8 mouse cellular contexts compared by ENCODE assay signal in genomic region chr17:34672246-34672792, GRCm38 (mm10). TPM values are rescaled to one million over a fixed set of nuclear protein-coding genes. Genes with fewer than 3 reads are reported as not detected.
DNase-seq lines count a peak whose midpoint lies in the region; ATAC-seq lines count a peak whose summit lies in the region.
"Had no signal": no experiment of that assay in that cellular context is flagged by ENCODE, and none has a peak within 500 bp of the region (broad histone marks: within the 10 kb centered on the region; RNA-seq: fewer than 3 reads in every experiment).

No protein-coding gene starts in this region.

- H3K9me3 ChIP-seq in liver, embryonic 12.5 days (replicated peaks), result no peaks in the 10 kb centered on the region
- no peaks in the 10 kb centered on the region; the same call in 1 of the 2 replicates for H3K9me3 ChIP-seq in forebrain, embryonic 11.5 days (ENCODE audit: control insufficient read depth, low read length)
- H3K9me3 ChIP-seq in intestine, embryonic 15.5 days, result no peaks in the 10 kb centered on the region
- H3K9me3 ChIP-seq in neural tube, embryonic 13.5 days, result no peaks in the 10 kb centered on the region

- H3K27ac ChIP-seq in liver, embryonic 12.5 days, result no peak overlapping the region
- H3K27ac ChIP-seq in forebrain, embryonic 11.5 days (ENCODE audit: low read depth, low read length), result no peak overlapping the region
- H3K27ac ChIP-seq in intestine, embryonic 15.5 days, result no peak overlapping the region
- no peak overlapping the region for H3K27ac ChIP-seq in neural tube, embryonic 13.5 days (replicated peaks)

- H3K4me2 ChIP-seq in liver, embryonic 12.5 days, result peak overlapping the region; percentile 47; the same call in 1 of the 2 replicates
- H3K4me2 ChIP-seq in forebrain, embryonic 11.5 days (ENCODE audit: low read depth, low read length, severe bottlenecking), result peak overlapping the region; percentile 67
- H3K4me2 ChIP-seq in intestine, embryonic 15.5 days (replicated peaks), result peak overlapping the region; percentile 79
- peak overlapping the region; percentile 55 for H3K4me2 ChIP-seq in neural tube, embryonic 13.5 days

- peaks cover 85% of the 10 kb centered on the region for H3K27me3 ChIP-seq in liver, embryonic 12.5 days (replicated peaks)
- H3K27me3 ChIP-seq in forebrain, embryonic 11.5 days (ENCODE audit: control insufficient read depth, insufficient read depth, low read length), result peaks cover 40% of the 10 kb centered on the region
- H3K27me3 ChIP-seq in intestine, embryonic 15.5 days (replicated peaks), result peaks cover 38% of the 10 kb centered on the region
- peaks cover 72% of the 10 kb centered on the region for H3K27me3 ChIP-seq in neural tube, embryonic 13.5 days

- no peak for ATAC-seq in liver, embryonic 12.5 days
- no peak for ATAC-seq in forebrain, embryonic 11.5 days (replicated peaks; ENCODE audit: low FRiP score)
- no peak for ATAC-seq in intestine, embryonic 15.5 days
- ATAC-seq in neural tube, embryonic 13.5 days (ENCODE audit: low read depth), result peak; percentile 29; the same call in 1 of the 2 replicates

- no peak for DNase-seq in liver
- peak; percentile 51 for DNase-seq in forebrain, embryonic 11.5 days (ENCODE audit: low spot score)
- no peak for DNase-seq in right cerebral cortex, adult 18-20 months
- DNase-seq in kidney, postnatal 14 days, result no peak
- DNase-seq: cerebellum, adult 9-11 months had no signal

- H3K4me3 ChIP-seq in liver, embryonic 12.5 days, result no peak overlapping the region
- peak overlapping the region; percentile 31 for H3K4me3 ChIP-seq in forebrain, embryonic 11.5 days (ENCODE audit: low read depth, low read length)
- H3K4me3 ChIP-seq in intestine, embryonic 15.5 days (replicated peaks), result peak overlapping the region; percentile 31
- peak overlapping the region; percentile 34 for H3K4me3 ChIP-seq in neural tube, embryonic 13.5 days

- H3K4me1 ChIP-seq in liver, embryonic 12.5 days, result peaks cover 6% of the 10 kb centered on the region; the same call in 1 of the 2 replicates
- peaks cover 9% of the 10 kb centered on the region for H3K4me1 ChIP-seq in forebrain, embryonic 11.5 days (replicated peaks; ENCODE audit: control insufficient read depth, insufficient read depth, low read length)
- peaks cover 24% of the 10 kb centered on the region for H3K4me1 ChIP-seq in intestine, embryonic 15.5 days (replicated peaks)
- peaks cover 17% of the 10 kb centered on the region for H3K4me1 ChIP-seq in neural tube, embryonic 13.5 days (replicated peaks)

- H3K9ac ChIP-seq in liver, embryonic 12.5 days, result no peak overlapping the region
- H3K9ac ChIP-seq in forebrain, embryonic 11.5 days (ENCODE audit: low read length), result no peak overlapping the region
- peak overlapping the region; percentile 36; the same call in 1 of the 2 replicates for H3K9ac ChIP-seq in intestine, embryonic 15.5 days
- H3K9ac ChIP-seq in neural tube, embryonic 13.5 days, result peak overlapping the region; percentile 22

- WGBS in liver, embryonic 12.5 days (ENCODE audit: insufficient replicate concordance), result 25% methylated on average over 49 of the region's 49 CpGs
- WGBS in forebrain, embryonic 11.5 days, result 30% methylated on average over 49 of the region's 49 CpGs
- WGBS in intestine, embryonic 15.5 days, result 35% methylated on average over 49 of the region's 49 CpGs
- 37% methylated on average over 49 of the region's 49 CpGs for WGBS in neural tube, embryonic 13.5 days

- H3K36me3 ChIP-seq in liver, embryonic 12.5 days, result no peaks in the 10 kb centered on the region
- H3K36me3 ChIP-seq in forebrain, embryonic 11.5 days (ENCODE audit: control insufficient read depth, insufficient read depth, low read length), result no peaks in the 10 kb centered on the region
- H3K36me3 ChIP-seq in intestine, embryonic 15.5 days, result no peaks in the 10 kb centered on the region
- H3K36me3 ChIP-seq in neural tube, embryonic 13.5 days, result no peaks in the 10 kb centered on the region

RNA-seq across cellular contexts. Expression of gene Tnxb, which starts 2.0 kb away (rescaled TPM):
- polyA plus RNA-seq in liver, embryonic 12.5 days (2016; fragmentation: Nextera tagmentation; extraction: Ambion mirVana), result 0.04 and 0.05 TPM in 2 replicates
- 0.03 TPM in 1 of 2 replicates, not detected in the other for polyA plus RNA-seq in forebrain, embryonic 11.5 days (2014; fragmentation: Nextera tagmentation; extraction: Ambion mirVana)
- 1.1 and 1.3 TPM in 2 replicates for polyA plus RNA-seq in intestine, embryonic 15.5 days (2015; fragmentation: Nextera tagmentation; extraction: Ambion mirVana)
- 0.11 and 0.14 TPM in 2 replicates for polyA plus RNA-seq in neural tube, embryonic 13.5 days (2015; fragmentation: Nextera tagmentation; extraction: Ambion mirVana)

RNA-seq across cellular contexts. Expression of gene Atf6b, which starts 25.4 kb away (rescaled TPM):
- polyA plus RNA-seq in liver, embryonic 12.5 days (2016; fragmentation: Nextera tagmentation; extraction: Ambion mirVana), result 37.0 and 37.3 TPM in 2 replicates
- 79.5 and 82.9 TPM in 2 replicates for polyA plus RNA-seq in forebrain, embryonic 11.5 days (2014; fragmentation: Nextera tagmentation; extraction: Ambion mirVana)
- 67.5 and 68.2 TPM in 2 replicates for polyA plus RNA-seq in intestine, embryonic 15.5 days (2015; fragmentation: Nextera tagmentation; extraction: Ambion mirVana)
- 106 TPM in 2 replicates for polyA plus RNA-seq in neural tube, embryonic 13.5 days (2015; fragmentation: Nextera tagmentation; extraction: Ambion mirVana)

RNA-seq across cellular contexts. Expression of gene Fkbpl, which starts 27.8 kb away (rescaled TPM):
- 6.7 and 7.1 TPM in 2 replicates for polyA plus RNA-seq in liver, embryonic 12.5 days (2016; fragmentation: Nextera tagmentation; extraction: Ambion mirVana)
- 14.5 and 18.2 TPM in 2 replicates for polyA plus RNA-seq in forebrain, embryonic 11.5 days (2014; fragmentation: Nextera tagmentation; extraction: Ambion mirVana)
- polyA plus RNA-seq in intestine, embryonic 15.5 days (2015; fragmentation: Nextera tagmentation; extraction: Ambion mirVana), result 12.1 and 13.7 TPM in 2 replicates
- polyA plus RNA-seq in neural tube, embryonic 13.5 days (2015; fragmentation: Nextera tagmentation; extraction: Ambion mirVana), result 17.1 and 18.6 TPM in 2 replicates

RNA-seq across cellular contexts. Expression of gene Prrt1, which starts 43.0 kb away (rescaled TPM):
- not detected in 2 replicates for polyA plus RNA-seq in liver, embryonic 12.5 days (2016; fragmentation: Nextera tagmentation; extraction: Ambion mirVana)
- polyA plus RNA-seq in forebrain, embryonic 11.5 days (2014; fragmentation: Nextera tagmentation; extraction: Ambion mirVana), result 2.4 and 2.7 TPM in 2 replicates
- polyA plus RNA-seq in intestine, embryonic 15.5 days (2015; fragmentation: Nextera tagmentation; extraction: Ambion mirVana), result 0.40 and 0.49 TPM in 2 replicates
- polyA plus RNA-seq in neural tube, embryonic 13.5 days (2015; fragmentation: Nextera tagmentation; extraction: Ambion mirVana), result 3.8 and 4.2 TPM in 2 replicates

RNA-seq across cellular contexts. Expression of gene Ppt2, which starts 44.0 kb away (rescaled TPM):
- 13.7 and 13.9 TPM in 2 replicates for polyA plus RNA-seq in liver, embryonic 12.5 days (2016; fragmentation: Nextera tagmentation; extraction: Ambion mirVana)
- polyA plus RNA-seq in forebrain, embryonic 11.5 days (2014; fragmentation: Nextera tagmentation; extraction: Ambion mirVana), result 26.4 and 29.0 TPM in 2 replicates
- 27.8 and 29.6 TPM in 2 replicates for polyA plus RNA-seq in intestine, embryonic 15.5 days (2015; fragmentation: Nextera tagmentation; extraction: Ambion mirVana)
- polyA plus RNA-seq in neural tube, embryonic 13.5 days (2015; fragmentation: Nextera tagmentation; extraction: Ambion mirVana), result 23.7 and 25.0 TPM in 2 replicates

Comparison
In these comparisons a context has a peak if more than half of its experiments do, and no peak if none do; other contexts are left out.
1. H3K9ac ChIP-seq: peak in intestine, embryonic 15.5 days (single experiment) and neural tube, embryonic 13.5 days (single experiment); none in liver, embryonic 12.5 days (single experiment) and forebrain, embryonic 11.5 days (single experiment).
2. Peak in every context shown above with its lines, with median percentiles within 50 percentile points of each other: H3K4me2 ChIP-seq.